ENCODE assay signal across 9 mouse cellular contexts in the genomic region with DNA sequence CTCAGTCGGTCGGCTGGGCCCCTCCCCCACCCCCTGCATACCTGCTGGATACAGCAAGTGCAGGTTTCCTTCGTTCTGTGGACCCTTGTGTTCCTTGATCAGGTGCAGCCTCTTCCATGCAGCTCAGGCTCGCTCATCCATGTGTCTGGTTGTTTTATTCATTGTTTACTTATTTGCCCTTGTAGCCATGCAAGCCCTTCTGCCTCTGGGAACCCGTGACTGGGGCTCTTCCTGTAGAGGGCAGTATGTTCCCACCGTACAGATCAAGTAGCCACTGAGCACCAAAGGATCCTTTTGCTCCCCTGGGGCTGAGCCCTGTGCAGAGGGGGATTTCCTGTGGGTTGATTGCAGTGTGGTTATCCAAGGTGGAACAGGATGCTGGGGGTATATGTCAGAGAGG. TPM values are rescaled to one million over a fixed set of nuclear protein-coding genes. Genes with fewer than 3 reads are reported as not detected.
DNase-seq lines count a peak whose midpoint lies in the region; ATAC-seq and TF ChIP-seq lines count a peak whose summit lies in the region.
"Had no signal": no experiment of that assay in that cellular context is flagged by ENCODE, and none has a peak within 500 bp of the region (broad histone marks: within the 10 kb centered on the region; RNA-seq: fewer than 3 reads in every experiment).

No protein-coding gene starts in this region.

- H3K4me2 ChIP-seq in midbrain, postnatal 0 days (ENCODE audit: low read depth, low read length, poor library complexity, severe bottlenecking) = no peak overlapping the region

- 6% methylated on average over 6 of the region's 6 CpGs for whole genome bisulfite sequencing in midbrain, postnatal 0 days

- no peak overlapping the region for H3K9ac ChIP-seq in midbrain, postnatal 0 days (replicated peaks; ENCODE audit: low read length, poor library complexity, severe bottlenecking)

- H3K27ac ChIP-seq in midbrain, postnatal 0 days (ENCODE audit: low read depth, low read length) = no peak overlapping the region

- no peak overlapping the region for H3K4me3 ChIP-seq in E14TG2a.4 (replicated peaks; ENCODE audit: low read length)
- no peak overlapping the region for H3K4me3 ChIP-seq in midbrain, postnatal 0 days (ENCODE audit: low read depth, low read length)

- H3K36me3 ChIP-seq in E14TG2a.4 (ENCODE audit: insufficient read depth, low read length) = no peaks in the 10 kb centered on the region
- H3K36me3 ChIP-seq in midbrain, postnatal 0 days (ENCODE audit: insufficient read depth, low read length) = peaks cover 12% of the 10 kb centered on the region; the same call in 1 of the 2 replicates

- peaks cover 29% of the 10 kb centered on the region for H3K4me1 ChIP-seq in E14TG2a.4 (replicated peaks; ENCODE audit: low read depth, low read length)
- H3K4me1 ChIP-seq in midbrain, postnatal 0 days (ENCODE audit: insufficient read depth, low read length) = peaks cover 5% of the 10 kb centered on the region

- H3K27me3 ChIP-seq in E14TG2a.4 (ENCODE audit: insufficient read depth, low read length) = peaks cover 12% of the 10 kb centered on the region
- no peaks in the 10 kb centered on the region for H3K27me3 ChIP-seq in midbrain, postnatal 0 days (ENCODE audit: insufficient read depth, low read length)

- TF ChIP-seq CTCF in E14TG2a.4 (conservative IDR thresholded peaks at IDR 0.05; ENCODE audit: low read length) = peak; percentile 56
- peak; percentile 66 for TF ChIP-seq CTCF in midbrain, postnatal 0 days (IDR thresholded peaks at IDR 0.05)

- no peak for ATAC-seq in midbrain, postnatal 0 days (ENCODE audit: low FRiP score)

- H3K9me3 ChIP-seq in E14TG2a.4 (ENCODE audit: low read length) = no peaks in the 10 kb centered on the region
- no peaks in the 10 kb centered on the region for H3K9me3 ChIP-seq in midbrain, postnatal 0 days (ENCODE audit: low read length)

- DNase-seq in gastrocnemius, postnatal 14 days = peak; percentile 16
- no peak for DNase-seq in gastrocnemius, postnatal 36 days
- DNase-seq in cerebellum, postnatal 25 days = peak; percentile 58 to 65
- DNase-seq in heart, postnatal 4 days = peak; percentile 54
- peak; percentile 54 to 65 for DNase-seq in layer of hippocampus, postnatal 10 days (ENCODE audit: low spot score in 2 of 2)
- peak; percentile 57 for DNase-seq in midbrain, postnatal 0 days (ENCODE audit: low spot score)
- no peak for DNase-seq in frontal cortex, postnatal 10 days (ENCODE audit: low spot score in 2 of 2)

- intact Hi-C loops in gastrocnemius, postnatal 14 days (cut with DNase I; ENCODE audit: low total_unique reads) = loop anchor here (10.0 kb wide), 1 partner anchor 89 kb away; a partner anchor contains a TSS
- intact Hi-C loops in gastrocnemius, postnatal 36 days (cut with DNase I) = loop anchor here (5.0 kb wide), 1 partner anchor 87 kb away; a partner anchor contains a TSS

RNA-seq across cellular contexts. Expression of a gene that starts 11.2 kb away (rescaled TPM):
- under 1 TPM; 0.04 to 0.08 TPM for total RNA-seq in gastrocnemius, postnatal 14 days (2021)
- not detected for total RNA-seq in gastrocnemius, postnatal 36 days (2021)
- total RNA-seq in heart, postnatal 4 days (2021) = under 1 TPM; 0.07 to 0.14 TPM
- total RNA-seq in layer of hippocampus, postnatal 10 days (2021) = 10 to 100 TPM; 49.1 to 56.1 TPM
- total RNA-seq in midbrain, postnatal 0 days (2014; rRNA removed) = 71.5 and 80.6 TPM in 2 replicates
- 20.2 and 22.4 TPM in 2 replicates for polyA plus RNA-seq in midbrain, postnatal 0 days (2015; fragmentation: Nextera tagmentation; extraction: Ambion mirVana)
- polyA plus RNA-seq: liver, embryonic 16.5 days had no signal

RNA-seq across cellular contexts. Expression of a gene that starts 37.9 kb away (rescaled TPM):
- total RNA-seq in gastrocnemius, postnatal 14 days (2021) = not detected
- not detected for total RNA-seq in gastrocnemius, postnatal 36 days (2021)
- not detected for total RNA-seq in heart, postnatal 4 days (2021)
- not detected for total RNA-seq in layer of hippocampus, postnatal 10 days (2021)
- total RNA-seq in midbrain, postnatal 0 days (2014; rRNA removed) = not detected in 2 replicates
- not detected in 2 replicates for polyA plus RNA-seq in midbrain, postnatal 0 days (2015; fragmentation: Nextera tagmentation; extraction: Ambion mirVana)
- polyA plus RNA-seq: liver, embryonic 16.5 days had no signal

Comparison
In these comparisons a context has a peak if more than half of its experiments do, and no peak if none do; other contexts are left out.
1. DNase-seq: peak in gastrocnemius, postnatal 14 days (single experiment), cerebellum, postnatal 25 days (2 of 2), heart, postnatal 4 days (single experiment), layer of hippocampus, postnatal 10 days (2 of 2) and midbrain, postnatal 0 days (single experiment); none in gastrocnemius, postnatal 36 days (0 of 2) and frontal cortex, postnatal 10 days (0 of 2).
2. RNA of a gene that starts 11.2 kb away (total RNA-seq): 71.5 to 80.6 TPM in midbrain, postnatal 0 days and 49.1 to 56.1 TPM in layer of hippocampus, postnatal 10 days; 0.07 to 0.14 TPM in heart, postnatal 4 days, 0.04 to 0.08 TPM in gastrocnemius, postnatal 14 days and not detected in gastrocnemius, postnatal 36 days; every median in the first group is over 10 times any median in the second.